Mouse (Mus musculus) midbrain, embryonic 11.5 days (tissue): ENCODE measurements around the gene Hoxb7. TPM values are rescaled to one million over a fixed set of nuclear protein-coding genes. Genes with fewer than 3 reads are reported as not detected.
A peak's percentile ranks its signal among the peaks of the same experiment; 100 is the strongest.

Experiments
- ATAC-seq: fragments of 200-750 bp; cut with Nextera tagmentation; 2 replicates; pipeline ENCODE4 v1.8.0; 2017; ENCODE audit warnings: moderate TSS enrichment, moderate library complexity; ENCODE audit not compliant: low FRiP score
- DNase-seq: peaks from one replicate; pipeline ENCODE4 v3.0.0; 2015; ENCODE audit warnings: low spot score; ENCODE audit errors: missing footprints
- H3K27ac ChIP-seq: fragments of 300-500 bp; sonication (generic); 2 replicates; pipeline ENCODE4 v1.5.1; 2014; ENCODE audit warnings: low read depth, low read length
- H3K27me3 ChIP-seq: fragments of 300-500 bp; sonication (generic); 2 replicates; pipeline ENCODE4 v1.6.1; 2014; ENCODE audit warnings: mild to moderate bottlenecking, low read length, moderate library complexity, mixed read lengths; ENCODE audit not compliant: control insufficient read depth, insufficient read depth
- H3K36me3 ChIP-seq: fragments of 300-500 bp; sonication (generic); 2 replicates; pipeline ENCODE4 v1.6.1; 2014; ENCODE audit warnings: mild to moderate bottlenecking, low read length, moderate library complexity, mixed read lengths; ENCODE audit not compliant: control insufficient read depth, insufficient read depth
- H3K4me1 ChIP-seq: fragments of 300-500 bp; sonication (generic); 2 replicates; pipeline ENCODE4 v1.6.1; 2014; ENCODE audit warnings: low read length; ENCODE audit not compliant: control insufficient read depth, insufficient read depth
- H3K4me2 ChIP-seq: fragments of 300-500 bp; sonication (generic); 2 replicates; pipeline ENCODE4 v1.6.1; 2014; ENCODE audit warnings: mild to moderate bottlenecking, moderate library complexity
- H3K4me3 ChIP-seq: fragments of 300-500 bp; sonication (generic); 2 replicates; pipeline ENCODE4 v1.5.1; 2014; ENCODE audit warnings: low read depth, low read length
- H3K9ac ChIP-seq: fragments of 300-500 bp; sonication (generic); 2 replicates; pipeline ENCODE4 v1.6.1; 2014; ENCODE audit warnings: low read length
- H3K9me3 ChIP-seq: fragments of 300-500 bp; sonication (generic); 2 replicates; pipeline ENCODE4 v1.6.1; 2016; ENCODE audit warnings: low read length; ENCODE audit not compliant: control insufficient read depth
- WGBS: fragments of 180-500 bp; shearing (Covaris S2); extraction: QIAGEN DNeasy Blood & Tissue Kit; methylation state at CpG from one replicate; pipeline ENCODE4 v1.1.7; 2014; 5-methylcytosine and 5-hydroxymethylcytosine counted together
- polyA plus RNA-seq: library from polyadenylated mRNA; unstranded; fragments of >200 nt; fragmentation: Nextera tagmentation; extraction: Ambion mirVana; gene quantifications from 2 replicates; pipeline ENCODE4 v1.2.1, GENCODE M21; 2014

The Hoxb7 gene
- polyA plus RNA-seq, 1 experiment from 2014 or later: not detected

DNA sequence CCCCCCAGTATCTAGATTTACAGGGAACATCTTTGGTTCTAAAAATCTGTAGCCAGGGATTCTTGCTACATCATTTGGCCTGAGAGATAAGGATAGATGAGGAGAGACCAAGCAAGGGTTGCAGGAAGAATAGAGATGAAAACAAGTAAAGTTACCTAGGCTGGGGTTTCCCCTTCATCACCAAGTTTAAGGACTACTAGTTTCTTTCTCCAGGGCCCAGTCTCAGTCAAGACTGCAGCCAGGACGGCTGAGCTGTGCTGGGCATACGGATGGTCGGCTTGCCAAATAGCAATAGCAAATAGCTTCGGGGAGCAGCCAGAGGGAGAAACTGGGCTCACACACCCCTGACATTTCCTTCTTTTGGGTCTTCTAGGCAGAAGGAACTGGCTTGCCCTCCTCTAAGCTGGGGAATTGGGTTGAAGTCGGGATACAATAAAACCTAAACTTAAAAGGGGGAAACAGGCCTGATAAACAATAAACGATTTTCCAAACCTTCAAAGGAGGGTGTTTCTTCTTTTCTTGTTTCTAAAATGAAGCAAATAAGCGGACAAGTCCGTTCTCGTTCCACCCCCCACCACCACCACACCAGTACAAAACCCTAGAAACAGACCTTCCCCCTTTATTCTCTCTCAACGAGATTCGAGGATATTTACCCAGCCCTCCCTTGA, 11.7 kb downstream of the Hoxb7 start:
- no peak for ATAC-seq
- Histone ChIP-seq H3K9me3 (no peaks in the 10 kb centered on the region), H3K4me3 (no peak overlapping the region), H3K36me3 (no peaks in the 10 kb centered on the region), H3K9ac (no peak overlapping the region), H3K4me2 (no peak overlapping the region), H3K27me3 (peaks cover 100% of the 10 kb centered on the region), H3K4me1 (no peaks in the 10 kb centered on the region), H3K27ac (no peak overlapping the region)
- WGBS: 3% methylated on average over 11 of the region's 11 CpGs
- peak; percentile 93 for DNase-seq

- ATAC-seq (no peak), DNase-seq (peak; percentile 95)
- Histone ChIP-seq H3K4me3 (no peak overlapping the region), H3K4me2 (no peak overlapping the region), H3K9me3 (no peaks in the 10 kb centered on the region), H3K36me3 (no peaks in the 10 kb centered on the region), H3K27me3 (peaks cover 100% of the 10 kb centered on the region), H3K9ac (no peak overlapping the region), H3K27ac (no peak overlapping the region), H3K4me1 (no peaks in the 10 kb centered on the region)
- under 1% methylated on average over 66 of the region's 66 CpGs for WGBS
These were observed 12.7 kb downstream of the Hoxb7 start for GRCm38 (mm10) chr11:96298895-96299667.

- H3K9ac ChIP-seq: no peak overlapping the region
- H3K27ac ChIP-seq: no peak overlapping the region
- H3K4me1 ChIP-seq: no peaks in the 10 kb centered on the region
- ATAC-seq (no peak), DNase-seq (no peak)
- no peaks in the 10 kb centered on the region for H3K9me3 ChIP-seq
- WGBS: under 1% methylated on average over 9 of the region's 9 CpGs
- no peaks in the 10 kb centered on the region for H3K36me3 ChIP-seq
- no peak overlapping the region for H3K4me2 ChIP-seq
- H3K4me3 ChIP-seq: no peak overlapping the region
- H3K27me3 ChIP-seq: peaks cover 100% of the 10 kb centered on the region
These were observed 13.4 kb downstream of the Hoxb7 start for GRCm38 (mm10) chr11:96299781-96300180.

- no peak overlapping the region for H3K27ac ChIP-seq
- H3K4me1 ChIP-seq: no peaks in the 10 kb centered on the region
- DNase-seq (peak; percentile 94), ATAC-seq (no peak)
- H3K9me3 ChIP-seq: no peaks in the 10 kb centered on the region
- H3K27me3 ChIP-seq: peaks cover 100% of the 10 kb centered on the region
- 2% methylated on average over 35 of the region's 35 CpGs for WGBS
- H3K9ac ChIP-seq: no peak overlapping the region
- H3K4me2 ChIP-seq: no peak overlapping the region
- H3K4me3 ChIP-seq: no peak overlapping the region
- no peaks in the 10 kb centered on the region for H3K36me3 ChIP-seq
These were observed 14.1 kb downstream of the Hoxb7 start for GRCm38 (mm10) chr11:96300354-96301063.

DNA sequence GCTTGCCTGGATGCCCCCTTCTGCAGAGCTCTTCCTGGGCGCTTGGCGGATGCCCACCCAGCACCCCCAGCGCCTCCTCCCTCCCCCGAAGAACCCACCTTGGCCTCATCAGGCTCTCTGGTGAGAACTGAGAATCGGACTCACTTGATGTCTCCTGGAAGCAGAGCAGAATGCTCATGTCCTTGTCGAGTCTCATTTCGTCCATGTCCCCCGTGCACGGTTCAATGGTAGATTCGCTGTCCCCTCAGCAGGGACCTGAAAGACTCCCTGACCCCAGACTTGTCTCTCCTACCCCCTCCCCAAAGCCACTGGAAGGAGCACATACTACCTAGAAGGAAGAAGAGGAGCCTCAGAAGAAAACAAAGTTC, 14.6 kb downstream of the Hoxb7 start:
- Histone ChIP-seq H3K9ac (no peak overlapping the region), H3K4me3 (no peak overlapping the region), H3K27ac (no peak overlapping the region), H3K27me3 (peaks cover 100% of the 10 kb centered on the region), H3K4me2 (no peak overlapping the region), H3K4me1 (no peaks in the 10 kb centered on the region), H3K9me3 (no peaks in the 10 kb centered on the region), H3K36me3 (no peaks in the 10 kb centered on the region)
- ATAC-seq: no peak
- DNase-seq: peak; percentile 94
- 5% methylated on average over 10 of the region's 10 CpGs for WGBS

GRCm38 (mm10) chr11:96301837-96302236, 15.4 kb downstream of the Hoxb7 start:
- DNase-seq (peak; percentile 94), ATAC-seq (no peak)
- no peak overlapping the region for H3K4me3 ChIP-seq
- H3K9me3 ChIP-seq: no peaks in the 10 kb centered on the region
- H3K4me2 ChIP-seq: no peak overlapping the region
- H3K9ac ChIP-seq: no peak overlapping the region
- no peak overlapping the region for H3K27ac ChIP-seq
- no peaks in the 10 kb centered on the region for H3K36me3 ChIP-seq
- no peaks in the 10 kb centered on the region for H3K4me1 ChIP-seq
- WGBS: 1% methylated on average over 15 of the region's 15 CpGs
- H3K27me3 ChIP-seq: peaks cover 100% of the 10 kb centered on the region

- peaks cover 100% of the 10 kb centered on the region for H3K27me3 ChIP-seq
- H3K4me3 ChIP-seq: no peak overlapping the region
- no peaks in the 10 kb centered on the region for H3K4me1 ChIP-seq
- ATAC-seq (no peak), DNase-seq (peak; percentile 95)
- no peaks in the 10 kb centered on the region for H3K36me3 ChIP-seq
- H3K27ac ChIP-seq: no peak overlapping the region
- WGBS: 4% methylated on average over 23 of the region's 23 CpGs
- no peak overlapping the region for H3K4me2 ChIP-seq
- H3K9ac ChIP-seq: no peak overlapping the region
- no peaks in the 10 kb centered on the region for H3K9me3 ChIP-seq
These were observed 16.1 kb downstream of the Hoxb7 start for GRCm38 (mm10) chr11:96302381-96303150.

- H3K27ac ChIP-seq: no peak within 1 kb of the TSS
- H3K27me3 ChIP-seq: peaks cover 100% of the 10 kb centered on the region
- ATAC-seq (no peak), DNase-seq (peak; percentile 95)
- H3K4me1 ChIP-seq: no peaks in the 10 kb centered on the region
- H3K9me3 ChIP-seq: no peaks in the 10 kb centered on the region
- H3K9ac ChIP-seq: no peak within 1 kb of the TSS
- H3K4me2 ChIP-seq: no peak within 1 kb of the TSS
- H3K4me3 ChIP-seq: no peak within 1 kb of the TSS
- H3K36me3 ChIP-seq: no peaks in the 10 kb centered on the region
- WGBS: 1% methylated on average over 69 of the region's 69 CpGs
These were observed 17.0 kb downstream of the Hoxb7 start, which contains the start of gene Hoxb5 for GRCm38 (mm10) chr11:96303151-96304099. Hoxb5 (plus strand) TSS chr11:96303336.
